Mouse (Mus musculus): ENCODE results near the gene Nubpl. TPM values are rescaled to one million over a fixed set of nuclear protein-coding genes. Genes with fewer than 3 reads are reported as not detected.
"Not testable (repeated sequence)": the region's sequence is repeated elsewhere in the genome, so short reads cannot be mapped to it uniquely, and the experiment has no call there.

The Nubpl gene
- polyA plus RNA-seq, 1 experiment from 2014 or later, result 17.4 TPM

GRCm38 (mm10) chr12:52154906-52155305 is 57.4 kb downstream of the Nubpl start:
- Histone ChIP-seq H3K27ac (no peak overlapping the region), H3K4me2 (no peak overlapping the region), H3K9ac (replicated peaks) (no peak overlapping the region), H3K4me3 (replicated peaks) (no peak overlapping the region), H3K9me3 (no peaks in the 10 kb centered on the region), H3K36me3 (no peaks in the 10 kb centered on the region), H3K27me3 (no peaks in the 10 kb centered on the region), H3K4me1 (replicated peaks) (no peaks in the 10 kb centered on the region)
- ATAC-seq (ENCODE audit: insufficient number of reproducible peaks, insufficient read depth, low FRiP score, low TSS enrichment, low read depth), result no peak
- WGBS, result 91% methylated on average over 4 of the region's 4 CpGs

- H3K36me3 ChIP-seq, result no peaks in the 10 kb centered on the region
- no peaks in the 10 kb centered on the region for H3K4me1 ChIP-seq (replicated peaks)
- peaks cover 4% of the 10 kb centered on the region; the same call in 1 of the 2 replicates for H3K9me3 ChIP-seq
- H3K4me2 ChIP-seq, result no peak overlapping the region
- H3K27ac ChIP-seq, result no peak overlapping the region
- no peak overlapping the region for H3K9ac ChIP-seq (replicated peaks)
- no peak for ATAC-seq (ENCODE audit: insufficient number of reproducible peaks, insufficient read depth, low FRiP score, low TSS enrichment, low read depth)
- H3K4me3 ChIP-seq (replicated peaks), result no peak overlapping the region
- no peaks in the 10 kb centered on the region for H3K27me3 ChIP-seq
These were observed 66.9 kb downstream of the Nubpl start for GRCm38 (mm10) chr12:52164414-52164813.

DNA sequence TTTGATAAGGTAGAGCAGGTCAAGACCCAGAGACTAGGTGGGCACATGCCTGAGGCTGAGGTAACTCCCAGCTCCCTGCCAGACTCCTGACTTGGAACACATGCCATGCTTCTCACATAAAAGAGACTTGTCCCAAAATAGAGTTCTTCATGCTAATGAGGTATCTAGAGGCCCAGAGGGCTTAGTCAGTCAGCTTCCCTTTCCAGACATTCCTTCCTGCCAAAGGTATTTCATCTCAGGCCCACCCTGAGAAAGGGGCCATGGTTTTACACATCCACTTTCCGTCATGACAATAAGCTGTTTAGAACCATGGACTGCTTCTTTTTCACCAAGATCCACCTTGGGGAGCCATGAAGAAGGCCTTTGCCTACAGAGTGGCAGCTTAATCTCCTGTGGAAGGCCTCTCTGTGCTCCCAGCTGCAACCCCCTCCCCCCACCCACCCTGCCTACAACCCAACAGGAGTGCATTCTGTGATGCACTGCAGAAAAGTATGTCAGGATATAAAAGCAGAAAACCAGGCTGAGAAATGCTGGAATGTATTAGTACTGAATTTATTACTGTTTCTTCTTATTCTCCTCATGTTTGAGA is 88.8 kb downstream of the Nubpl start:
- no peak overlapping the region for H3K9ac ChIP-seq (replicated peaks)
- H3K4me3 ChIP-seq (replicated peaks), result no peak overlapping the region
- H3K27me3 ChIP-seq, result no peaks in the 10 kb centered on the region
- H3K4me1 ChIP-seq (replicated peaks), result peaks cover 11% of the 10 kb centered on the region
- ATAC-seq (ENCODE audit: insufficient number of reproducible peaks, insufficient read depth, low FRiP score, low TSS enrichment, low read depth), result no peak
- H3K27ac ChIP-seq, result peak overlapping the region; percentile 72; the same call in 1 of the 2 replicates
- WGBS, result 48% methylated on average over 1 of the region's 1 CpGs
- no peaks in the 10 kb centered on the region for H3K9me3 ChIP-seq
- H3K36me3 ChIP-seq, result no peaks in the 10 kb centered on the region
- no peak overlapping the region for H3K4me2 ChIP-seq

DNA sequence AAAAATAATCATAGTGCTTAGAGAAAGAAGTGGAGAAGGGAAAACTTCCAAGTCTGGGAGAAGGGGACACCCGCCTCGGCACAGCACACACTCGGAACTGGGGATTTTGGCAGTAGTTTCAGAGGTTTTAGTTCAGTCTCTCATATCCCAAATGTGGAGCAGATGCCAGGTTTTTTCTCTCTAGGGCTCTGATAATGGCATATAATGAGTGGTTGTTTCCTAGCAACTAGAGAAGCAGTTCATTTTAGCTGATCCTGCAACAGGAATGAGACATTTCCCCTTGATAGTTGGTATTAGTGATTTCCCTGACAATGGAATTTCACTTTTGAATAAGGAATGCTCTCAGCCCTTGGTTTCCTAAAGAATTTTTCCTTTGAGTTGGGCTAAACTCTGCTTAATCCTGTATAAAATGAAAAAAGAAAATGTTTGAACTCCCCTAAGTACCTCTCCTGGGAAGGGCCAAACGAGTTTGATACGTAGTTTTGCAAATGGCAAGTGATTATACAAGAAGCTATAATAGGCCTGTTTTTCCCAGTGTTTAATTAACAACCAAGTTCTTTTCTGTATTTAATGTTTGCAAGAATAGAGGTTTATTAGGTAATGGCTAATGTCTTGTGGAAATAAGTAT is 89.5 kb downstream of the Nubpl start:
- no peaks in the 10 kb centered on the region for H3K36me3 ChIP-seq
- ATAC-seq (ENCODE audit: insufficient number of reproducible peaks, insufficient read depth, low FRiP score, low TSS enrichment, low read depth), result no peak
- H3K9ac ChIP-seq (replicated peaks), result no peak overlapping the region
- no peaks in the 10 kb centered on the region for H3K9me3 ChIP-seq
- WGBS, result 35% methylated on average over 5 of the region's 5 CpGs
- H3K4me3 ChIP-seq (replicated peaks), result no peak overlapping the region
- peaks cover 11% of the 10 kb centered on the region for H3K4me1 ChIP-seq (replicated peaks)
- H3K4me2 ChIP-seq, result no peak overlapping the region
- H3K27ac ChIP-seq, result peak overlapping the region; percentile 67; the same call in 1 of the 2 replicates
- no peaks in the 10 kb centered on the region for H3K27me3 ChIP-seq

DNA sequence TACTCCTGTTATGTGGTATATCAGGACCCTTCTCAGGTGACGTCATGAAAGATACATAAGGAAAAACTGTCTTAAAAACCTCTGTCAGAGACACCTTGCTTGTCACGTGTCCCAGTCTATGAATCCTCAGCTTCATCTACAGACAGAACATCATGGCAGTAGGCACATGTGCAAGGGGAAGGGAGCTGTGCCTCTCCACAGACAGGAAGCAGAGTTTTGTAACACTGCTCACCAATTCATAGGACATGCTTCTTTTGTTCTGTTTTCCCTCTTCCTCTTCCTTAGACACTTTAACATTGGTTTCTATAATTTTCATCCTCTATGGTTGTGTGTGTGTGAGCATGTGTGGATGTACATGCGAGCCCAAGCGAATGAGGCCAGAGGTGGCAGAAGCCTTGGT is 100.9 kb downstream of the Nubpl start:
- H3K4me2 ChIP-seq, result no peak overlapping the region
- no peaks in the 10 kb centered on the region for H3K27me3 ChIP-seq
- no peak for ATAC-seq (ENCODE audit: insufficient number of reproducible peaks, insufficient read depth, low FRiP score, low TSS enrichment, low read depth)
- no peaks in the 10 kb centered on the region for H3K36me3 ChIP-seq
- no peak overlapping the region for H3K9ac ChIP-seq (replicated peaks)
- no peaks in the 10 kb centered on the region for H3K4me1 ChIP-seq (replicated peaks)
- no peaks in the 10 kb centered on the region for H3K9me3 ChIP-seq
- H3K27ac ChIP-seq, result no peak overlapping the region
- no peak overlapping the region for H3K4me3 ChIP-seq (replicated peaks)
- 76% methylated on average over 4 of the region's 4 CpGs for WGBS

DNA sequence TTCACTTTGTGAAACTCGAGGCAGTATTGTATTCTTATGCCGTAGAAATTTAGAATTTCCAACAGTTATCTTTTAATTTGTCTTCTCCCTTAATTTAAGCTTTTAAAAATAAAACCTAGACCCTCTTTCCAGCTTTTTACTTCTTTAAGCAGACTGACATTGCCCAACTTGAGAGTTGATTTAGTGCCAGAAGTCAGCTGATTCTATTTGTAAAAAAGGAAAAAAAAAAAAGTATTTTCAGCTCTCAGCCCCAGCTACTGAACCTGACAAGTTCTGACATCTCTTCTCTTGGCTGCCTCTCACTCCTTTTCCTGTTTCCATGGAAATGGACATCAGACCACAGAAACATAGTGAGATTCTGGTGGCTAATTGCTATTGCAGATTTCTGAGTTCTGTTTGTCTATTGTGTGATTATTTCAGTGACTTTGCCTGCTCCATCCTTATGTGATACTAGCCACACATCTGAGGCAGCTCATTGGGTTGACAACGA is 111.6 kb downstream of the Nubpl start:
- H3K9me3 ChIP-seq, result no peaks in the 10 kb centered on the region
- H3K4me1 ChIP-seq (replicated peaks), result no peaks in the 10 kb centered on the region
- no peak overlapping the region for H3K4me2 ChIP-seq
- no peak overlapping the region for H3K9ac ChIP-seq (replicated peaks)
- H3K4me3 ChIP-seq (replicated peaks), result no peak overlapping the region
- no peak for ATAC-seq (ENCODE audit: insufficient number of reproducible peaks, insufficient read depth, low FRiP score, low TSS enrichment, low read depth)
- no peaks in the 10 kb centered on the region for H3K27me3 ChIP-seq
- WGBS, result 88% methylated on average over 3 of the region's 3 CpGs
- no peak overlapping the region for H3K27ac ChIP-seq
- H3K36me3 ChIP-seq, result no peaks in the 10 kb centered on the region

GRCm38 (mm10) chr12:52211144-52211543 is 113.6 kb downstream of the Nubpl start:
- no peaks in the 10 kb centered on the region for H3K4me1 ChIP-seq (replicated peaks)
- no peaks in the 10 kb centered on the region for H3K27me3 ChIP-seq
- H3K36me3 ChIP-seq, result no peaks in the 10 kb centered on the region
- no peak overlapping the region for H3K4me3 ChIP-seq (replicated peaks)
- ATAC-seq (ENCODE audit: insufficient number of reproducible peaks, insufficient read depth, low FRiP score, low TSS enrichment, low read depth), result no peak
- H3K9me3 ChIP-seq, result no peaks in the 10 kb centered on the region
- no peak overlapping the region for H3K27ac ChIP-seq
- no peak overlapping the region for H3K9ac ChIP-seq (replicated peaks)
- H3K4me2 ChIP-seq, result no peak overlapping the region

DNA sequence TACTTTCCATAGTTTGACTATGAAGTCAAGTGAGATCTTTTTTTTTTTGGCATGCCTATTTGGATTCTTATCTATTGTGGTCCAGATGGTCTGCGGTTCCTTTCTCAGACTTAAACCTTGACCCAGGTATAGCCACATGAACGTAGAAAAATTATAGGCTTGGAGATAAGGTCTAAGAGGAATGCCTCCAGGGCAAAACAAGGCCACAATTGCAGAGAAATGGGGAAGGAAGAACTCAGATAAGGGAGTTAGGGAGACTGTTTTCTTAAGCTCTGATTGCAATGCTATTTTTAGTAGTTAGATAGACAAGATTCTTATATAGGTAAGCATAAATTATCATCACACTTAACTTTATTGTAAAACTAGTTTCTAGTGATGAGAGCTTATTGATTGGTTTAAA is 117.3 kb downstream of the Nubpl start:
- Histone ChIP-seq H3K4me3 (replicated peaks) (no peak overlapping the region), H3K9me3 (no peaks in the 10 kb centered on the region)
- WGBS, result 77% methylated on average over 2 of the region's 2 CpGs

DNA sequence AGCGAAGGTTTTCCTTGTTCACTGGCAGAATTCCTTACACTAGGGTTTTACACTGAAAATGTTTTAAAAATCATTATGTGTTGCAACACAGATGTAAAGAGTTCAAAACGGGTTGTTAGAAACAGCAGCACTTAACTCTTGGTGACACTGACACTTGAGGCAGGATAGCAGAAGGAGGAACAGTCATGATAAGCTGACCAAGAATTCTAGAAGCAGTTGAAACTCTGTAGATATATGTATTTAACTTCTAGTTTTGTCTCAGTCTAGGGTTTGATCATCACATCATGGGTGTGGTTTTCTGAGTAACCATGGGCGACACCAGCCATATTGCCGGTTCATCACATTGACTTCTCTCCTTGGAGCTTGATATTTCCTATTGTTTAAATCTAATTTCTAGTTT is 127.4 kb downstream of the Nubpl start:
- Histone ChIP-seq H3K36me3 (no peaks in the 10 kb centered on the region), H3K27me3 (no peaks in the 10 kb centered on the region), H3K4me1 (replicated peaks) (no peaks in the 10 kb centered on the region), H3K4me2 (no peak overlapping the region), H3K9ac (replicated peaks) (no peak overlapping the region), H3K27ac (no peak overlapping the region), H3K4me3 (replicated peaks) (no peak overlapping the region), H3K9me3 (no peaks in the 10 kb centered on the region)
- no peak for ATAC-seq (ENCODE audit: insufficient number of reproducible peaks, insufficient read depth, low FRiP score, low TSS enrichment, low read depth)
- 83% methylated on average over 4 of the region's 4 CpGs for WGBS

More for the DNA sequence above, 117.3 kb downstream of the Nubpl start:
- Histone ChIP-seq H3K4me2 (no peak overlapping the region), H3K27ac (no peak overlapping the region), H3K9ac (replicated peaks) (no peak overlapping the region), H3K27me3 (no peaks in the 10 kb centered on the region), H3K36me3 (no peaks in the 10 kb centered on the region), H3K4me1 (replicated peaks) (no peaks in the 10 kb centered on the region)
- no peak for ATAC-seq (ENCODE audit: insufficient number of reproducible peaks, insufficient read depth, low FRiP score, low TSS enrichment, low read depth)

GRCm38 (mm10) chr12:52228746-52229145 is 131.2 kb downstream of the Nubpl start:
- no peak overlapping the region for H3K9ac ChIP-seq (replicated peaks)
- no peak for ATAC-seq (ENCODE audit: insufficient number of reproducible peaks, insufficient read depth, low FRiP score, low TSS enrichment, low read depth)

DNA sequence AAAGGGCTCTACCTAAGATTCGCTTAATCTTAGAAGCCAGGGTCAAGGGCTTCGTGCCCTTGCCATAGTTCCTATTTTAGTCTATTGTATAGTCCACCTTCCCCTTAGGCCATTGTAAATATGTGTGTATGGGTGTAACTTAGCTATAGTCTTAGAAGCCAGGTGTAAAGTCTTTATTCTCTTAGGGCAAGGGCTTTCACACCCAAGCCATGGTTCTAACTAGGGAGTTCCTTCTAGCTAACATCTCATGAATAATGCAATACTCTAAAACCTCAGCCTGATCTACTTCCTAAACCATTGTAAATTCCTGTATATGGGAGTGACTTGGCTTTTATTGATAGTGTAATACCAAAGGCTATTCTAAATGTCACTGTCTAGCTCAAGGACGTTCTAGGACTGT is 134.4 kb downstream of the Nubpl start:
- H3K4me1 ChIP-seq (replicated peaks); H3K27me3 ChIP-seq; H3K27ac ChIP-seq; H3K9me3 ChIP-seq; H3K4me2 ChIP-seq; H3K4me3 ChIP-seq (replicated peaks); H3K9ac ChIP-seq (replicated peaks); ATAC-seq (ENCODE audit: insufficient number of reproducible peaks, insufficient read depth, low FRiP score, low TSS enrichment, low read depth); H3K36me3 ChIP-seq: not testable (repeated sequence)
- 82% methylated on average over 3 of the region's 3 CpGs for WGBS

More at GRCm38 (mm10) chr12:52228746-52229145, 131.2 kb downstream of the Nubpl start:
- Histone ChIP-seq H3K4me1 (replicated peaks) (no peaks in the 10 kb centered on the region), H3K9me3 (no peaks in the 10 kb centered on the region), H3K36me3 (no peaks in the 10 kb centered on the region), H3K4me2 (no peak overlapping the region), H3K4me3 (replicated peaks) (no peak overlapping the region), H3K27me3 (no peaks in the 10 kb centered on the region), H3K27ac (no peak overlapping the region)
- 85% methylated on average over 3 of the region's 3 CpGs for WGBS

- 90% methylated on average over 2 of the region's 2 CpGs for WGBS
- H3K4me2 ChIP-seq, result no peak overlapping the region
- H3K4me3 ChIP-seq (replicated peaks), result no peak overlapping the region
- no peak overlapping the region for H3K27ac ChIP-seq
- H3K4me1 ChIP-seq (replicated peaks), result no peaks in the 10 kb centered on the region
- H3K9me3 ChIP-seq, result no peaks in the 10 kb centered on the region
- H3K9ac ChIP-seq (replicated peaks), result no peak overlapping the region
- H3K27me3 ChIP-seq, result no peaks in the 10 kb centered on the region
- ATAC-seq (ENCODE audit: insufficient number of reproducible peaks, insufficient read depth, low FRiP score, low TSS enrichment, low read depth), result no peak
- no peaks in the 10 kb centered on the region for H3K36me3 ChIP-seq
These were observed 145.2 kb downstream of the Nubpl start for GRCm38 (mm10) chr12:52242712-52243111.
